Mouse (Mus musculus) heart, embryonic 16.5 days (tissue): ENCODE data around the gene 1700102P08Rik. TPM values are rescaled to one million over a fixed set of nuclear protein-coding genes. Genes with fewer than 3 reads are reported as not detected.

Experiments
- ATAC-seq: fragments of 200-750 bp; cut with Nextera tagmentation; replicated peaks from 2 replicates; pipeline ENCODE4 v1.8.0; 2017; ENCODE audit warnings: moderate number of reproducible peaks; ENCODE audit not compliant: insufficient read depth, low FRiP score; ENCODE audit errors: extremely low read depth
- H3K27ac ChIP-seq: fragments of 300-500 bp; sonication (generic); 2 replicates; pipeline ENCODE4 v1.5.1; 2014; ENCODE audit warnings: mild to moderate bottlenecking, low read length, control low read depth, moderate library complexity
- H3K27me3 ChIP-seq: fragments of 300-500 bp; sonication (generic); 2 replicates; pipeline ENCODE4 v1.6.1; 2014; ENCODE audit warnings: low read length, mixed read lengths; ENCODE audit not compliant: control insufficient read depth, insufficient read depth
- H3K36me3 ChIP-seq: fragments of 300-500 bp; sonication (generic); 2 replicates; pipeline ENCODE4 v1.6.1; 2014; ENCODE audit not compliant: control insufficient read depth, insufficient read depth
- H3K4me1 ChIP-seq: fragments of 300-500 bp; sonication (generic); 2 replicates; pipeline ENCODE4 v1.6.1; 2014; ENCODE audit warnings: low read length, mixed read lengths; ENCODE audit not compliant: control insufficient read depth, insufficient read depth
- H3K4me2 ChIP-seq: fragments of 300-500 bp; sonication (generic); 2 replicates; pipeline ENCODE4 v1.6.1; 2014; ENCODE audit warnings: low read depth, mild to moderate bottlenecking, control low read depth, low read length
- H3K4me3 ChIP-seq: fragments of 300-500 bp; sonication (generic); 2 replicates; pipeline ENCODE4 v1.5.1; 2014; ENCODE audit warnings: mild to moderate bottlenecking, control low read depth, low read length
- H3K9ac ChIP-seq: fragments of 300-500 bp; sonication (generic); 2 replicates; pipeline ENCODE4 v1.6.1; 2014; ENCODE audit warnings: low read length, control low read depth
- H3K9me3 ChIP-seq: fragments of 300-500 bp; sonication (generic); replicated peaks from 2 replicates; pipeline ENCODE4 v1.6.1; 2016; ENCODE audit warnings: low read length; ENCODE audit not compliant: control insufficient read depth
- WGBS: fragments of 180-500 bp; shearing (Covaris S2); extraction: QIAGEN DNeasy Blood & Tissue Kit; methylation state at CpG from one replicate; pipeline ENCODE4 v1.1.7; 2014; 5-methylcytosine and 5-hydroxymethylcytosine counted together
- polyA plus RNA-seq: library from polyadenylated mRNA; unstranded; fragments of >200 nt; fragmentation: Nextera tagmentation; extraction: Ambion mirVana; gene quantifications from 2 replicates; pipeline ENCODE4 v1.2.1, GENCODE M21; 2015

1700102P08Rik gene
- polyA plus RNA-seq, 1 experiment from 2014 or later = 0.42 TPM

DNA sequence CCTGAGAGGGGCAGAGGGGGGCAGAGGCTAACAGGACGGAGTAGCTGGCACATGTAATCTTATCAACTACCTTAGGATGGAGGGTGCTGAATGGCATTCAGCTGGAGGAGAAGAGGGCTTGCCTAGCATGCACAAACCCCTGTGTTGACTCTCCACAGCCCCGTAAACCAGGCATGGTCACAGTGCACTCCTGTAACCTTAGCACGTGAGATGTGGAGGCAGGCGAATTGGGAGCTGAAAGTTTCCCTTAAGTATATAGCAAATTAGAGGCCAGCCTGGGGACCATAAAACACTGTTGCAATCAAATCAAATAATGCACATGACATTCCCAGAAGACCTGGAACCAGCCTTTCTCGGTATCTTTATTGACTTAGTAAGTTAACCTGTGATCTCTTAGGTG is 13.9 kb upstream of the 1700102P08Rik start:
- Histone ChIP-seq H3K27ac (0 out of 2 replicates have a peak overlapping the region, but pooled peaks have one; percentile 10), H3K4me2 (no peak overlapping the region)

GRCm38 (mm10) chr9:108379294-108379693 is 13.3 kb upstream of the 1700102P08Rik start:
- no peak for ATAC-seq
- H3K9me3 ChIP-seq = no peaks in the 10 kb centered on the region
- H3K27me3 ChIP-seq = no peaks in the 10 kb centered on the region
- H3K4me3 ChIP-seq = no peak overlapping the region
- H3K27ac ChIP-seq = no peak overlapping the region
- peaks cover 71% of the 10 kb centered on the region for H3K36me3 ChIP-seq
- no peak overlapping the region for H3K9ac ChIP-seq
- H3K4me2 ChIP-seq = no peak overlapping the region
- 62% methylated on average over 4 of the region's 4 CpGs for WGBS
- H3K4me1 ChIP-seq = peaks cover 6% of the 10 kb centered on the region; the same call in 1 of the 2 replicates

More for the DNA sequence above, 13.9 kb upstream of the 1700102P08Rik start:
- H3K4me1 ChIP-seq = peaks cover 6% of the 10 kb centered on the region; the same call in 1 of the 2 replicates
- H3K27me3 ChIP-seq = no peaks in the 10 kb centered on the region
- H3K9me3 ChIP-seq = no peaks in the 10 kb centered on the region
- H3K36me3 ChIP-seq = peaks cover 74% of the 10 kb centered on the region
- no peak for ATAC-seq
- H3K9ac ChIP-seq = no peak overlapping the region
- 63% methylated on average over 5 of the region's 5 CpGs for WGBS
- no peak overlapping the region for H3K4me3 ChIP-seq

DNA sequence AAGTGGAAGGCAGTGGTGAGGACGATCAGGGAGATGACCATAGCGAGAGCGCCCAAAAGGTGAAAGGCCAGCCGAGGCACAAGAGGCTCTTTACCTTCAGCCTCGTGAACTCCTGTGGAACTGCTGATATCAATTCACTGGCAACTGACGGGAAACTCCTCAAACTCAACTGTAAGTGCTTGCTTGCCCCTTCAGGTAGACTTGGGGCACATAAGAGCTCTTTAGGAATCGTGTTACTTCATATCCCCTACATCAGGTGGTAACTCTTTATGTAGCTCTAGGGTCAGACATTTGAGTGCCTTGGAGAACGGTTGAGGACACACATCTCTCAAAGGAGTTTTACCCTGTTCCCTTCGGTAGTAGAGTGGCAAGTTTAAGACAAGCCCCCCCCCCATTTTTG is 11.2 kb upstream of the 1700102P08Rik start:
- Histone ChIP-seq H3K9ac (no peak overlapping the region), H3K4me3 (no peak overlapping the region), H3K36me3 (peaks cover 72% of the 10 kb centered on the region), H3K9me3 (no peaks in the 10 kb centered on the region), H3K27me3 (no peaks in the 10 kb centered on the region), H3K4me2 (no peak overlapping the region), H3K4me1 (peaks cover 6% of the 10 kb centered on the region; the same call in 1 of the 2 replicates), H3K27ac (no peak overlapping the region)
- WGBS = 89% methylated on average over 9 of the region's 9 CpGs
- no peak for ATAC-seq

DNA sequence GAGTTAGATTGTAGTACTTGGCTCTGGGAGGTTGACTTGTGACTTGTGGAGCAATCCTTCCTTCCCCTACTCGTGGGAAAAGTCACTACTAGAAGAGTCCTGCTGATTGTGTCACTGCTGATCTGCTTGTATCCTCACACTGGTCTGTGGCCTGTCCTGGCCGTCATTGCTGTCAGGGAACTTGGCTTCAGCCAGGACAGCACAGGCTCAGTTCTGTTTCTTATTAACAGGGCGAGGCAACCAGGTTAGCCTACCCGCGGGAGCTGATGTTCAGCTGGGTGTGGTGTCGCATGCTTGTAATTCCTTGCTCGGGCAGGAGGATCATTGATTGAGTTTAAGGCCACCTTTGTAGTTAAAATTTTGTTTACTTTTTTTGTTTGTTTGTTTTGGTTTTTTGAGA is 7.6 kb upstream of the 1700102P08Rik start:
- H3K4me3 ChIP-seq = no peak overlapping the region
- H3K4me2 ChIP-seq = no peak overlapping the region
- no peaks in the 10 kb centered on the region for H3K9me3 ChIP-seq
- no peak for ATAC-seq
- H3K27me3 ChIP-seq = no peaks in the 10 kb centered on the region
- peaks cover 59% of the 10 kb centered on the region for H3K36me3 ChIP-seq
- H3K9ac ChIP-seq = no peak overlapping the region
- WGBS = 74% methylated on average over 7 of the region's 7 CpGs
- H3K4me1 ChIP-seq = no peaks in the 10 kb centered on the region
- no peak overlapping the region for H3K27ac ChIP-seq

GRCm38 (mm10) chr9:108386816-108387215 is 5.8 kb upstream of the 1700102P08Rik start:
- no peaks in the 10 kb centered on the region for H3K4me1 ChIP-seq
- H3K4me2 ChIP-seq = no peak overlapping the region
- peaks cover 56% of the 10 kb centered on the region for H3K36me3 ChIP-seq
- ATAC-seq = no peak
- 68% methylated on average over 4 of the region's 4 CpGs for WGBS
- H3K9ac ChIP-seq = no peak overlapping the region
- no peak overlapping the region for H3K4me3 ChIP-seq
- no peaks in the 10 kb centered on the region for H3K9me3 ChIP-seq
- H3K27me3 ChIP-seq = no peaks in the 10 kb centered on the region
- H3K27ac ChIP-seq = no peak overlapping the region

DNA sequence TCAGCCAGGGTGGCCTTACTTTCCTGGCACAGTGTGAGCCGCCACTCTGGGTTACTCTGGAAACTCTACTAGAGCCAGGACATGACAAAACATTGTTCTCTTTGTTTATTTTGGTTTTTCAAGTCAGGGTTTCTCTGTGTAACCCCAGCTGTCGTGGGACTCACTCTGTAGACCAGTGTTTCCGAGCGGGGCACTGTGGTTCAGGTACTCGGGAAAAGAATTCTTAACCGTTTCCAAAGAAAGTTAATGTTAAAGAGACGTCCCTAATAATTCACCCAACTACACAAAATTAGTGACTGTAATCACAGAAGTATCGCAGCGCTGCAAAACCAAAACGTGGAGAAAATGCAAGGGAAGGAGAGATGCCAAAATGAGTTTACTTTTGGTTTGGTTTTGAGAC is 4.0 kb upstream of the 1700102P08Rik start:
- no peaks in the 10 kb centered on the region for H3K27me3 ChIP-seq
- WGBS = 86% methylated on average over 10 of the region's 10 CpGs

DNA sequence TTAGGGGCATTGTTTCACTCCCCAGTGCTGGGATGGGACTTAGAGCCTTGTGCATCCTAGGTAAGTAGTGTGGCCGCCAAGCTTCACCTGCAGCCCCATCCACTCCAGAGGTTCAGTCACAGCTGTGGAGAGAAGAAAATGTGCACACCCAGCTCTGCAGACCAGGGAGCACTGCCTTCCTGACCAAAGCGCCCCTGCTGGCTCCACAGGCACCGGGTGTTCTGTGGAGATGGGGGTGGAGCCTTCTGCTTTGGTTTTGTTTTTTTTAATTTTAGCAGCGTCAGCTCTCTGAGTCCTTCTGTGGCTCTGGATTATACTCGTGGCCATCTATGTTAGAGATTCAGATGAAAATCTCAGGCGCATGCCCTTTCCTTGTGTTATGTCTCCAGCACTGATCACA is 3.4 kb upstream of the 1700102P08Rik start:
- WGBS = 70% methylated on average over 6 of the region's 6 CpGs
- H3K9me3 ChIP-seq = no peaks in the 10 kb centered on the region
- peaks cover 52% of the 10 kb centered on the region for H3K36me3 ChIP-seq
- H3K4me1 ChIP-seq = no peaks in the 10 kb centered on the region
- H3K27me3 ChIP-seq = no peaks in the 10 kb centered on the region
- no peak for ATAC-seq
- no peak overlapping the region for H3K4me3 ChIP-seq
- H3K9ac ChIP-seq = no peak overlapping the region
- H3K4me2 ChIP-seq = no peak overlapping the region
- H3K27ac ChIP-seq = no peak overlapping the region

More for the DNA sequence above, 4.0 kb upstream of the 1700102P08Rik start:
- no peaks in the 10 kb centered on the region for H3K9me3 ChIP-seq
- H3K4me3 ChIP-seq = no peak overlapping the region
- H3K4me1 ChIP-seq = no peaks in the 10 kb centered on the region
- ATAC-seq = no peak
- no peak overlapping the region for H3K27ac ChIP-seq
- no peak overlapping the region for H3K9ac ChIP-seq
- H3K4me2 ChIP-seq = no peak overlapping the region
- H3K36me3 ChIP-seq = peaks cover 54% of the 10 kb centered on the region

GRCm38 (mm10) chr9:108394191-108394590 is 1.6 kb downstream of the 1700102P08Rik start:
- ATAC-seq = no peak
- no peak overlapping the region for H3K4me2 ChIP-seq
- 92% methylated on average over 6 of the region's 6 CpGs for WGBS
- H3K9ac ChIP-seq = no peak overlapping the region
- no peak overlapping the region for H3K4me3 ChIP-seq
- H3K27ac ChIP-seq = no peak overlapping the region
- no peaks in the 10 kb centered on the region for H3K27me3 ChIP-seq
- no peaks in the 10 kb centered on the region for H3K4me1 ChIP-seq
- peaks cover 25% of the 10 kb centered on the region for H3K36me3 ChIP-seq
- no peaks in the 10 kb centered on the region for H3K9me3 ChIP-seq

GRCm38 (mm10) chr9:108395427-108395826 is 2.8 kb downstream of the 1700102P08Rik start:
- ATAC-seq = no peak
- Histone ChIP-seq H3K4me3 (no peak overlapping the region), H3K27ac (no peak overlapping the region), H3K4me2 (no peak overlapping the region), H3K36me3 (peaks cover 24% of the 10 kb centered on the region), H3K9ac (no peak overlapping the region), H3K27me3 (no peaks in the 10 kb centered on the region), H3K4me1 (no peaks in the 10 kb centered on the region), H3K9me3 (no peaks in the 10 kb centered on the region)
- WGBS = 92% methylated on average over 1 of the region's 1 CpGs
